In the genomic region with DNA sequence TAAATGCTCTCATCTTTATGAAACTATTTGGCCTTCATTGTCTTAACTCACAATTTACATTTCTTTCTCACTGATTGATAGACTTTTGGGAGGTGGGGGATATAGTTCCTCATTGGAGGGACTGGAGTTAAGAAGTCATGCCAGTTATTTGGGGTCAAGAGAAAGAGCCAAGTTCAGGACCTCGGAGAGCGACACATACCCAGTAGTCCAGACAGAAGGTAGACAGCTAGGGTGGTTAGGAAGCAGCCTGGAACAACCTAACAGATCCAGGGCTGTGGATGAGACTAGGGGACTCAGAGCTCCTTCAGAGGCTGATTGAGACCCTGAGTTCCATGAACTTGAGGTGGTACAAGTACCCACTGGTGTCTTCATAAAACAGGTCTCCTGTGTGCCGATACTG, we compare ENCODE assay signal across 12 mouse cellular contexts.
DNase-seq lines count a peak whose midpoint lies in the region; ATAC-seq and TF ChIP-seq lines count a peak whose summit lies in the region.
"Had no signal": no experiment of that assay in that cellular context is flagged by ENCODE, and none has a peak within 500 bp of the region (broad histone marks: within the 10 kb centered on the region; RNA-seq: fewer than 3 reads in every experiment).

No protein-coding gene starts in this region.

- dilution Hi-C loops in CH12.LX (cut with MboI; ENCODE audit: extremely low pct_ligation_motif_present, extremely low pct_unique_long_range_greater_than_20kb, low sequenced_read_pairs) = no loop called here

- 74% methylated on average over 3 of the region's 3 CpGs for WGBS in midbrain, embryonic 16.5 days

- TF ChIP-seq CTCF in CH12.LX (conservative IDR thresholded peaks at IDR 0.05 in 1 of 2, IDR thresholded peaks at IDR 0.05 in 1 of 2; ENCODE audit: low read depth in 2 of 2, low read length in 2 of 2) = no peak

- no peak for TF ChIP-seq EP300 in CH12.LX (IDR thresholded peaks at IDR 0.05; ENCODE audit: low read length)

- H3K4me1 ChIP-seq in CH12.LX (ENCODE audit: control insufficient read depth in 1 of 2, insufficient read depth in 2 of 2) = no peaks in the 10 kb centered on the region
- H3K4me1 ChIP-seq in midbrain, embryonic 16.5 days (ENCODE audit: control insufficient read depth, insufficient read depth, low read length) = no peaks in the 10 kb centered on the region
- H3K4me1 ChIP-seq: liver, embryonic 13.5 days had no signal

- peaks cover 27% of the 10 kb centered on the region for H3K27me3 ChIP-seq in CH12.LX (replicated peaks)
- no peaks in the 10 kb centered on the region for H3K27me3 ChIP-seq in midbrain, embryonic 16.5 days (ENCODE audit: control insufficient read depth, insufficient read depth, low read depth, low read length)
- H3K27me3 ChIP-seq: liver, embryonic 13.5 days had no signal

- no peak overlapping the region for H3K4me3 ChIP-seq in CH12.LX (replicated peaks in 1 of 3; ENCODE audit: low read depth in 2 of 3, low read length in 2 of 3, poor library complexity in 1 of 3)
- no peak overlapping the region for H3K4me3 ChIP-seq in midbrain, embryonic 16.5 days (ENCODE audit: low read depth, low read length)
- H3K4me3 ChIP-seq: liver, embryonic 13.5 days had no signal

- no peak overlapping the region for H3K27ac ChIP-seq in CH12.LX (ENCODE audit: insufficient read depth, low read depth)
- no peak overlapping the region for H3K27ac ChIP-seq in midbrain, embryonic 16.5 days (ENCODE audit: low read length)
- H3K27ac ChIP-seq: liver, embryonic 13.5 days had no signal

- no peak for ATAC-seq in midbrain, embryonic 16.5 days
- ATAC-seq: activated CD4-positive, CD25-positive, alpha-beta regulatory T cell, adult 4 months; forebrain, postnatal 0 days; intestine, postnatal 0 days had no signal

- H3K36me3 ChIP-seq in CH12.LX (replicated peaks in 1 of 2; ENCODE audit: control insufficient read depth in 1 of 2, insufficient read depth in 1 of 2, low read length in 1 of 2) = no peaks in the 10 kb centered on the region
- no peaks in the 10 kb centered on the region for H3K36me3 ChIP-seq in midbrain, embryonic 16.5 days (ENCODE audit: control insufficient read depth, insufficient read depth, low read length)
- H3K36me3 ChIP-seq: liver, embryonic 13.5 days had no signal

- no peaks in the 10 kb centered on the region for H3K79me2 ChIP-seq in CH12.LX (replicated peaks; ENCODE audit: control insufficient read depth, extremely low read depth, insufficient read depth, poor library complexity, severe bottlenecking)

- TF ChIP-seq POLR2A in CH12.LX (IDR thresholded peaks at IDR 0.05; ENCODE audit: low read depth, low read length) = no peak

- no peak overlapping the region for H3K4me2 ChIP-seq in CH12.LX (ENCODE audit: insufficient read depth, low read depth, poor library complexity, severe bottlenecking)
- no peak overlapping the region for H3K4me2 ChIP-seq in midbrain, embryonic 16.5 days (ENCODE audit: low read length)
- H3K4me2 ChIP-seq: liver, embryonic 13.5 days had no signal

- H3K9ac ChIP-seq in CH12.LX (ENCODE audit: insufficient read depth, low read depth) = no peak overlapping the region
- no peak overlapping the region for H3K9ac ChIP-seq in midbrain, embryonic 16.5 days (ENCODE audit: low read depth, low read length)
- H3K9ac ChIP-seq: forebrain, postnatal 0 days; liver, embryonic 13.5 days had no signal

- H3K9me3 ChIP-seq in CH12.LX (replicated peaks; ENCODE audit: low read length) = no peaks in the 10 kb centered on the region
- no peaks in the 10 kb centered on the region for H3K9me3 ChIP-seq in midbrain, embryonic 16.5 days (replicated peaks; ENCODE audit: control insufficient read depth, low read length, poor library complexity, severe bottlenecking)
- H3K9me3 ChIP-seq: liver, embryonic 13.5 days had no signal

- TF ChIP-seq RAD21 in CH12.LX (IDR thresholded peaks at IDR 0.05; ENCODE audit: low read depth, low read length) = no peak

- in situ Hi-C loops in CH12.LX (cut with MboI; ENCODE audit: low pct_ligation_motif_present, low pct_unique_long_range_greater_than_20kb, low sequenced_read_pairs) = no loop called here

- DNase-seq in kidney, adult 9 months = peak; percentile 20
- no peak for DNase-seq in kidney, adult 18-20 months
- peak; percentile 27 for DNase-seq in CH12.LX (ENCODE audit: extremely low read depth)
- DNase-seq in Muller cell, postnatal 12 days (ENCODE audit: inconsistent ontology term) = peak; percentile 33
- peak; percentile 14 to 65 for DNase-seq in kidney, postnatal 36 days
- no peak for DNase-seq in left cerebral cortex, adult 9 months (ENCODE audit: low spot score in 2 of 2)
- DNase-seq: cerebellum, postnatal 10 days; forebrain, postnatal 0 days; liver, embryonic 13.5 days had no signal

TF ChIP-seq in CH12.LX, 34 proteins besides CTCF, POLR2A, EP300 and RAD21:
- TF ChIP-seq NELFE (IDR thresholded peaks at IDR 0.05; ENCODE audit: low read depth, low read length) (no peak), GABPA (IDR thresholded peaks at IDR 0.05; ENCODE audit: insufficient replicate concordance, low read depth, low read length) (no peak), SMC3 (IDR thresholded peaks at IDR 0.05; ENCODE audit: low read depth, low read length) (no peak), USF1 (IDR thresholded peaks at IDR 0.05; ENCODE audit: low read depth, low read length) (no peak), POLR2AphosphoS2 (IDR thresholded peaks at IDR 0.05; ENCODE audit: low read depth, low read length) (no peak), NRF1 (IDR thresholded peaks at IDR 0.05; ENCODE audit: low read depth, low read length) (no peak), MAX (IDR thresholded peaks at IDR 0.05; ENCODE audit: low read length) (no peak), IRF4 (IDR thresholded peaks at IDR 0.05; ENCODE audit: low read depth, low read length) (no peak), MAZ (IDR thresholded peaks at IDR 0.05; ENCODE audit: low read depth, low read length) (no peak), SIN3A (IDR thresholded peaks at IDR 0.05; ENCODE audit: low read length) (no peak), UBTF (IDR thresholded peaks at IDR 0.05; ENCODE audit: low read depth, low read length) (no peak), JUN (IDR thresholded peaks at IDR 0.05; ENCODE audit: insufficient read depth, low read depth, low read length) (no peak), MEF2A (IDR thresholded peaks at IDR 0.05; ENCODE audit: borderline replicate concordance, low read depth, low read length) (no peak), BHLHE40 (IDR thresholded peaks at IDR 0.05; ENCODE audit: low read depth, low read length) (no peak), TBP (conservative IDR thresholded peaks at IDR 0.05; ENCODE audit: low read depth, low read length) (no peak)

Comparison
In these comparisons a context has a peak if more than half of its experiments do, and no peak if none do; other contexts are left out.
1. DNase-seq: peak in kidney, adult 9 months (single experiment), CH12.LX (single experiment), Muller cell, postnatal 12 days (single experiment) and kidney, postnatal 36 days (2 of 2); none in kidney, adult 18-20 months (single experiment) and left cerebral cortex, adult 9 months (0 of 2).